Mouse (Mus musculus) lung, postnatal 0 days (tissue): Measurements from ENCODE around the gene Anxa11. TPM values are rescaled to one million over a fixed set of nuclear protein-coding genes. Genes with fewer than 3 reads are reported as not detected.
A peak's percentile ranks its signal among the peaks of the same experiment; 100 is the strongest.

Experiments
- ATAC-seq: fragments of 200-750 bp; cut with Nextera tagmentation; 2 replicates; pipeline ENCODE4 v1.8.0; 2017; ENCODE audit warnings: moderate library complexity
- DNase-seq: peaks from one replicate; pipeline ENCODE4 v3.0.0-alpha.2; 2016; ENCODE audit warnings: low spot score
- H3K27ac ChIP-seq: fragments of 300-500 bp; sonication (generic); 2 replicates; pipeline ENCODE4 v1.5.1; 2014; ENCODE audit warnings: antibody characterized with exemption, mild to moderate bottlenecking, low read length, mixed read lengths
- H3K27me3 ChIP-seq: fragments of 300-500 bp; sonication (generic); replicated peaks from 2 replicates; pipeline ENCODE4 v1.6.1; 2014; ENCODE audit warnings: low read length, mixed read lengths; ENCODE audit not compliant: insufficient read depth
- H3K36me3 ChIP-seq: fragments of 300-500 bp; sonication (generic); 2 replicates; pipeline ENCODE4 v1.6.1; 2014; ENCODE audit warnings: low read length, mixed read lengths; ENCODE audit not compliant: insufficient read depth
- H3K4me1 ChIP-seq: fragments of 300-500 bp; sonication (generic); 2 replicates; pipeline ENCODE4 v1.6.1; 2014; ENCODE audit warnings: antibody characterized with exemption, low read depth, low read length, mixed read lengths; ENCODE audit not compliant: insufficient read depth
- H3K4me2 ChIP-seq: fragments of 300-500 bp; sonication (generic); replicated peaks from 2 replicates; pipeline ENCODE4 v1.6.1; 2014; ENCODE audit warnings: low read depth, mild to moderate bottlenecking, low read length, moderate library complexity, mixed read lengths
- H3K4me3 ChIP-seq: fragments of 300-500 bp; sonication (generic); 2 replicates; pipeline ENCODE4 v1.5.1; 2014; ENCODE audit warnings: low read depth, low read length
- H3K9ac ChIP-seq: fragments of 300-500 bp; sonication (generic); replicated peaks from 2 replicates; pipeline ENCODE4 v1.6.1; 2014; ENCODE audit warnings: low read depth, mild to moderate bottlenecking
- H3K9me3 ChIP-seq: fragments of 300-500 bp; sonication (generic); 2 replicates; pipeline ENCODE4 v1.6.1; 2016; ENCODE audit warnings: low read length, mixed read lengths
- CTCF ChIP-seq: IDR thresholded peaks from 2 replicates; pipeline ENCODE4 v1.5.1; 2016; ENCODE audit warnings: antibody characterized with exemption, mild to moderate bottlenecking
- EP300 ChIP-seq: IDR thresholded peaks from 2 replicates; pipeline ENCODE4 v1.6.1; 2016; ENCODE audit warnings: antibody characterized with exemption, mild to moderate bottlenecking, control low read depth
- WGBS: fragments of 180-500 bp; shearing (Covaris S2); extraction: QIAGEN DNeasy Blood & Tissue Kit; methylation state at CpG from one replicate; pipeline ENCODE4 v1.1.7; 2014; 5-methylcytosine and 5-hydroxymethylcytosine counted together
- polyA plus RNA-seq: library from polyadenylated mRNA; unstranded; fragments of >200 nt; fragmentation: Nextera tagmentation; extraction: Ambion mirVana; gene quantifications from 2 replicates; pipeline ENCODE4 v1.2.1, GENCODE M21; 2015

Anxa11 gene
- polyA plus RNA-seq, 1 experiment from 2014 or later = 54.6 TPM

GRCm38 (mm10) chr14:25853295-25853694 is 11.3 kb downstream of the Anxa11 start:
- WGBS = 61% methylated on average over 6 of the region's 6 CpGs
- Histone ChIP-seq H3K4me1 (peaks cover 25% of the 10 kb centered on the region), H3K9ac (no peak overlapping the region), H3K4me3 (no peak overlapping the region), H3K27ac (no peak overlapping the region), H3K27me3 (no peaks in the 10 kb centered on the region), H3K4me2 (no peak overlapping the region), H3K36me3 (no peaks in the 10 kb centered on the region), H3K9me3 (no peaks in the 10 kb centered on the region)
- no peak for DNase-seq
- TF ChIP-seq CTCF (no peak), EP300 (no peak)
- no peak for ATAC-seq

DNA sequence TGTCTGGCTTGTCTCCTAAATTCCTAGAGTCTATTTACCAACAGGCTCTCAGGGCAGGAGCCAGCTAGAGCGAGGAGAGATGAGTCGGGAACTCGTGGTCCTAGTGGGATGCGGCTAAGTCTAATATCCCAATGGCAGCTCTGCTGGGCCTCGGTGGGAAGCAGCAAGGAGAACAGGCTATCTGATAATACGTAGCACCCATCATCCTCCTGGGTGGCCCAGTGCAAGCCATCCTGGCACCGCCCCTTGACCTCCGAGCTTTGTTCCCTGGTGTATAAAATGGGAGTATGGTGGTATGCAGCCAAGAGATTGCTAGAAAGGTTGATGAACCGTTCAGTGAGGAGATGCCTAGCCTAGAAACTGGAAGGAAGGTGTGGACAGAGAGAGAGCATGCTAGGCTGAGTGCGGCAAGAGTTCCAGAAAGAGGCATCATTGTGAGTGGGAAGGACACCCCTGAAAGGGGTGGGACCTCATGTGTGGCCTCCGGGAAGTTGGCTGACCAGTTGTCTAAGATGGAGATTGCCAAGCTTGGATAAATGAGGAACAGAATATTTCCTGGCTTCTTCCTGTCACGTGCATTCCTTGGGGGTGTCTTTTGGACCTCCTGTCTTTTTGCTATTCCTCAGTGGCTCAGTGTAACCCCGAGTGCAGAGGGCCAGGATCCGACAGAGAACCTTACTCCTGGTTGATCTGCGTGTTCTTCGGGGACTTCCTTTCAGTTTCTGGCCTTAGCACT is 11.9 kb downstream of the Anxa11 start:
- 85% methylated on average over 16 of the region's 16 CpGs for WGBS
- TF ChIP-seq CTCF (no peak), EP300 (no peak)
- no peak for ATAC-seq
- Histone ChIP-seq H3K9ac (no peak overlapping the region), H3K36me3 (no peaks in the 10 kb centered on the region), H3K4me3 (no peak overlapping the region), H3K27ac (no peak overlapping the region), H3K4me2 (no peak overlapping the region), H3K27me3 (no peaks in the 10 kb centered on the region), H3K4me1 (peaks cover 27% of the 10 kb centered on the region), H3K9me3 (no peaks in the 10 kb centered on the region)
- DNase-seq = no peak

DNA sequence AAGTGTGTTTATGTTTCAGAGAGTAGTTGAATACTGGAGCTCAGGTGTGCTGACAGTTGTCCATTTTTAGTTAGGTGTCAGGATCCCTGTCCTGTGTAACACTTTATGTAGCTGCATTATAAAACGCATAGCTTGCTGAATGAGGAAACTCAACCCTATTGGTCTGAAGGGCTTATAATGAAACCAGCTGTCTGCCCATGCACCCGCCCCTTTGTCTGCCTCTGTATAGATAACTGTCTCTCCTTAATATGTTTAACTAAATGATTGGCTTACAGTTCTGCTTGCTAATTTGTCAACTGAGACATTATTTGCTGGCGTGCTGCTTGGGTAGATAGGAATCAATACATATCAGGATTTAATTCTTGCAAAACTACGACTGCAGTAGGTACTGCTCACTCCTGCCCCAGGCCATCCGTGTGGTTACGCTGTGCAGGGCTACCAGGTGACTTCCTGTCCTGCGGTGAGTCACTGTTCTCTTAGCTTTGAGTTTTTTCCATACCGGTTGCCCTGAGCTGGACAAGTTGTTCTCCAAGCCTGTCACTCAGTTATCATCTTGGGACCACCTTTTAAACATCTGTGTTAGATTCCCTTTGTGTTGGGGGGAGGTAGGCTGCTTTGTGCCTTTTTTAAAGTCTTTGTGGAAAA is 13.4 kb downstream of the Anxa11 start:
- Histone ChIP-seq H3K36me3 (no peaks in the 10 kb centered on the region), H3K4me3 (no peak overlapping the region), H3K9ac (no peak overlapping the region), H3K4me2 (no peak overlapping the region), H3K9me3 (no peaks in the 10 kb centered on the region), H3K4me1 (peaks cover 27% of the 10 kb centered on the region), H3K27ac (0 out of 2 replicates have a peak overlapping the region, but pooled peaks have one; percentile 17), H3K27me3 (no peaks in the 10 kb centered on the region)
- WGBS = 55% methylated on average over 8 of the region's 8 CpGs
- TF ChIP-seq CTCF (no peak), EP300 (no peak)
- DNase-seq (peak; percentile 63), ATAC-seq (peak; percentile 27; the same call in 1 of the 2 replicates)

DNA sequence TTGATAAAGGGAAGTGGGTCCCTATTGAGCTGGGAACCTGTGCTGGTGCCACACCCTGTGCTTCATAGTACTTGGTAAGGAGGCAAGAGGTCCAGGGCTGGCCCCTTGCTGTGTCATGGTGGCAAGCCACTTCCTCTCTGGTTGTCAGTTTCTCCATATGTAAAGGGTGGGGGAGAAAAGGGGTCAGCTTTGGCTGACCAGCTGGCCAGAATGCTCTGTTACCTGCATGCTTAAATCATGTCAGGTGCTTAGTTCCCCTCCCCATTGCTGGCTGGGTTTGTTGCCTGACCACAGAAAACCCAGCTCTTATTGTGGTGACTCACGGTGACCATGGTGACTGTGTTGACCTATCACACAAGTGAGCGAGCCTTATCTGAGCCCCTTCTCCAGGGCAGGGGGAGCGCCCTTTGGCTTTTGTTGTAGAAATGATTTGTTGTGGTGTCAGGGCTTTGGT is 15.2 kb downstream of the Anxa11 start:
- no peak overlapping the region for H3K9ac ChIP-seq
- peaks cover 30% of the 10 kb centered on the region for H3K4me1 ChIP-seq
- TF ChIP-seq EP300 = no peak
- no peak for TF ChIP-seq CTCF
- peak; percentile 83 for DNase-seq
- no peak overlapping the region for H3K4me2 ChIP-seq
- H3K27ac ChIP-seq = peak overlapping the region; percentile 63; the same call in 1 of the 2 replicates
- H3K9me3 ChIP-seq = no peaks in the 10 kb centered on the region
- no peaks in the 10 kb centered on the region for H3K27me3 ChIP-seq
- no peak overlapping the region for H3K4me3 ChIP-seq
- ATAC-seq = peak; percentile 90
- no peaks in the 10 kb centered on the region for H3K36me3 ChIP-seq
- 46% methylated on average over 3 of the region's 3 CpGs for WGBS

DNA sequence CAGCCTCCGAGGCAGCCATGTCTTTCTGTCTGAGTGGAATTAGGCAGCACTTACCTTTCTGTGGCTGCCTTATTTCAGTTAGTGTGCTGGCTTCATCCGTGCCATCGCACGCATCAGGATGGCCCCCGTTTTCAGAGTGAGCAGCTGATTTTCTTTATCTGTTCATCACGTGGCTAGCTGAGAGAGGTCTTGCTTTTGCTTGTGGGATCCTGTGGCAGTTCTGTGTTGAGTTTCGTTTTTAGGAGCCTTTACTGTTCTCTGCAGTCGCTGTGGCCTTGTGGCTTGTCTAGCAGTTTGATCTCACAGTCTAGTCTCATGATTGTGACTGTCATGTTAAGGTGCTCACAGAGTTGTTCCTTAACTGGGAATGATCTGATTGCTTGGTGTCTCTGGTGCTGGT is 16.0 kb downstream of the Anxa11 start:
- no peak for ATAC-seq
- TF ChIP-seq CTCF (no peak), EP300 (no peak)
- H3K4me3 ChIP-seq = no peak overlapping the region

DNA sequence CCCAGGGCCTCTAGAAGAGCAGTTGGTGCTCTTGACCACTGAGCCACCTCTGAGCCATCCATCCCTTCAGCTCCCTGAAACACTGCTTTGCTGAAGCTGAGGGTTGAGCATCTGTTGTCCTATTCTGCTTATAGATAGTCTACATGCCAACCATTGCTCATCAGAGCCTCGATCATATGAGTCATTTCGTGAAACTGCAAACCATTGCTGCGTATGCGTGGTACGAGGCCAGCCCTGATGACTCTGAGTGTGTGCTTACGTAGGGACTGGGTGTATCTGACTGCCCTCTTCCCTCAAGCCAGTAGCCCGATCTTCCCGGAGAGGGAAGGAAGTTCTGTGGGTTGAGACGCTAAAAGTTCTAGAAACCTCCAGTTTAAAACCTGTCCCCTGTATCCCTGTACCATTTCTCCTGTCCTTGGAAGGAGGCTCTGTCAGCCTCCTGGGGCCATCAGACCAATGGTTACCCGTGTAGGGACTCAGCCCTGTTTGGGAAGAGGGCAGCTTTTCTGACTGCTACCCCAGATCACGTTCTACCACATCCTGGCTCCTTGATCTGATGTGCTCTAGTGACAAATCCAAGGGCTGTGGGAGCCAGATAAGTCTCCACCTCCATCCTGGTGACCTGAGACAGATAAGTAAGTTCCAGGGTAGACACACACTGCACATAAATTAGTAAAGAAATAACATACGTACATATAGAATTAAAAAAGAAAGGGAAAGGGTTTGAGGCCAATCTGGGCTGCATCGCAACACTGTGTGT is 20.0 kb downstream of the Anxa11 start:
- Histone ChIP-seq H3K27ac (no peak overlapping the region), H3K4me3 (no peak overlapping the region), H3K27me3 (no peaks in the 10 kb centered on the region), H3K36me3 (no peaks in the 10 kb centered on the region), H3K9ac (no peak overlapping the region), H3K4me2 (no peak overlapping the region), H3K9me3 (no peaks in the 10 kb centered on the region), H3K4me1 (peaks cover 15% of the 10 kb centered on the region; the same call in 1 of the 2 replicates)
- DNase-seq (no peak), ATAC-seq (no peak)
- 84% methylated on average over 13 of the region's 13 CpGs for WGBS
- TF ChIP-seq CTCF (no peak), EP300 (no peak)

More for the DNA sequence above, 16.0 kb downstream of the Anxa11 start:
- Histone ChIP-seq H3K9me3 (no peaks in the 10 kb centered on the region), H3K4me1 (peaks cover 27% of the 10 kb centered on the region), H3K4me2 (no peak overlapping the region), H3K27me3 (no peaks in the 10 kb centered on the region), H3K27ac (no peak overlapping the region), H3K9ac (no peak overlapping the region), H3K36me3 (no peaks in the 10 kb centered on the region)
- DNase-seq = no peak
- WGBS = 81% methylated on average over 8 of the region's 8 CpGs
